Mouse (Mus musculus): ENCODE measurements around the gene Opcml. TPM values are rescaled to one million over a fixed set of nuclear protein-coding genes. Genes with fewer than 3 reads are reported as not detected.

The Opcml gene
- polyA plus RNA-seq, 1 experiment = not detected

DNA sequence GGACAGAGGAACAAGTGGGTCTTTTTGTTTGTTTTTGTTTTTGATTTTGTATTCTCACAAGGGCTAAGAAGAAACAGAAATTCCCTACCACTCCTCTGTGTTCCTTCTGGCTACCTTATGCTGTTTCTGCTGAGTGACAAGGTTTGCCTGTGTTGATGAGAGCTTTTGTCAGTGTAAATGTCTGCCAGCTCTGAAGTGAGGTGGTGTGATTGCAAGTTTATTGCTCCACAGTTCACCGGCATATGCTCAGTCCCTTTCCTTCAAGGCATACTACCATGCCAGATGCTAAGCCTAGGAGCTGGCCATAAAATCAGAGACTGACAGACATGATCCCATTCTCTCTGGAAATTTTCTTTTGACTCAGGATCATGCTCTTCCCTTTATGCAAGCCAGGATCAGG, 1178.9 kb downstream of the Opcml start:
- no peaks in the 10 kb centered on the region for H3K27me3 ChIP-seq (ENCODE audit: control insufficient read depth, insufficient read depth, insufficient read length)

More for the DNA sequence above, 1178.9 kb downstream of the Opcml start:
- Histone ChIP-seq H3K4me2 (ENCODE audit: low read depth) (no peak overlapping the region), H3ac (ENCODE audit: control insufficient read depth, insufficient read length) (no peak overlapping the region), H3K79me2 (ENCODE audit: control insufficient read depth, insufficient read depth) (no peaks in the 10 kb centered on the region), H3K36me3 (ENCODE audit: control insufficient read depth, insufficient read depth) (no peaks in the 10 kb centered on the region), H3K4me3 (no peak overlapping the region)
- TF ChIP-seq CEBPB (IDR thresholded peaks at IDR 0.05; ENCODE audit: insufficient read depth, poor library complexity, severe bottlenecking) (no peak), TCF3 (IDR thresholded peaks at IDR 0.05; ENCODE audit: insufficient read length, low read depth) (no peak), POLR2AphosphoS2 (IDR thresholded peaks at IDR 0.05; ENCODE audit: insufficient read length, low read depth) (no peak), MAX (IDR thresholded peaks at IDR 0.05; ENCODE audit: low read depth) (no peak), TCF12 (IDR thresholded peaks at IDR 0.05; ENCODE audit: insufficient read depth, poor library complexity, severe bottlenecking) (no peak), USF1 (IDR thresholded peaks at IDR 0.05; ENCODE audit: low read depth) (no peak), REST (IDR thresholded peaks at IDR 0.05; ENCODE audit: insufficient read depth, insufficient read length) (no peak), SRF (IDR thresholded peaks at IDR 0.05; ENCODE audit: control insufficient read depth, insufficient read length, low read depth) (no peak), E2F4 (IDR thresholded peaks at IDR 0.05; ENCODE audit: insufficient read depth) (no peak), MYOG (IDR thresholded peaks at IDR 0.05; ENCODE audit: control insufficient read depth in 1 of 3, insufficient read depth in 1 of 3, insufficient read length in 2 of 3, low read depth in 2 of 3) (no peak), POLR2A (IDR thresholded peaks at IDR 0.05; ENCODE audit: insufficient read length, low read depth) (no peak), MYOD1 (IDR thresholded peaks at IDR 0.05; ENCODE audit: control insufficient read depth in 1 of 3, insufficient read length in 2 of 3, low read depth in 2 of 3) (no peak)
